Mouse (Mus musculus): Measurements from ENCODE around the gene Pde4dip.

- TF ChIP-seq CTCF (IDR thresholded peaks at IDR 0.05) (no peak), EP300 (IDR thresholded peaks at IDR 0.05) (no peak)
Measured at GRCm38 (mm10) chr3:97925246-97925645, 36.7 kb upstream of the Pde4dip start.
